Mouse (Mus musculus): ENCODE measurements at regions not wholly inside any gene's neighbourhood (a gene's known extent, or its start where the extent isn't known, plus 50 kb on each side); places are given as distances from the start of the nearest gene placed in this dataset.

DNA sequence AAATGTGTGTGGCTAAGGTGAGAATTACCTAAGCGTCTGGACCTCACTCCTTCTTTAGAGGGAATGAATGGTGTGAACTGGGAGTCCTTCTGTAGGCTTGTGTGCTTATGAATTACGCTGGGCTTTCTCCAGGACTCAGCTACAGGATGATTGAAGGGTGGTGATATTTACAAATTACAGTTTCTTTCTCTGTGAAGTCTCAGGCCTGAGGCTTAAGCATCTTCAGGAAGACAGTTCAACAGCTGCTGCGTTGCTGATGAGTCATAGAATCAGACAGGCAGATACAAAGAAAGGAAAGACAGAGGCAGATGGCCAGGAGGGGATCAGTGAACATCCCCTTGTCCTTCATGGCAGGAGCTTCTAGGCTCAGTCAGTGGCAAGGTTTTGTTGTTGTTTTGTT lies 227.3 kb downstream of the Pros1 start:
- in situ Hi-C loops (cut with MboI; ENCODE audit: low sequenced_read_pairs in 2 of 2, unreplicated experiment in 2 of 2) = no loop called here
- Histone ChIP-seq H3K9me3 (ENCODE audit: control insufficient read depth, insufficient read depth, low read depth, low read length) (no peaks in the 10 kb centered on the region), H3K27ac (ENCODE audit: insufficient read depth, low read depth, low read length, poor library complexity, severe bottlenecking) (no peak overlapping the region), H3K36me3 (ENCODE audit: control insufficient read depth, insufficient read depth, low read length, poor library complexity, severe bottlenecking) (no peaks in the 10 kb centered on the region), H3K4me1 (ENCODE audit: control insufficient read depth in 2 of 2, insufficient read depth in 2 of 2, low read length in 2 of 2, poor library complexity in 1 of 2) (no peaks in the 10 kb centered on the region), H3K4me3 (ENCODE audit: insufficient read depth in 1 of 2, low read depth in 1 of 2, low read length in 2 of 2, poor library complexity in 1 of 2, severe bottlenecking in 1 of 2) (no peak overlapping the region), H3K9ac (ENCODE audit: insufficient read depth, low read depth, low read length, poor library complexity, severe bottlenecking) (no peak overlapping the region)
- no peak for DNase-seq (ENCODE audit: low read depth, low spot score)
- TF ChIP-seq HCFC1 (IDR thresholded peaks at IDR 0.05; ENCODE audit: borderline replicate concordance, insufficient read depth, low read length) = no peak
- TF ChIP-seq CHD2 (IDR thresholded peaks at IDR 0.05; ENCODE audit: low read depth, low read length) = no peak
- TF ChIP-seq MAFK (IDR thresholded peaks at IDR 0.05; ENCODE audit: insufficient read depth, low read depth, low read length) = no peak
- TF ChIP-seq ZNF384 (IDR thresholded peaks at IDR 0.05; ENCODE audit: low read depth, low read length) = no peak
- no peak for TF ChIP-seq ZC3H11A (IDR thresholded peaks at IDR 0.05; ENCODE audit: borderline replicate concordance, low read depth, low read length)

GRCm38 (mm10) chr16:63083256-63083655 lies 229.1 kb downstream of the Pros1 start:
- no peak overlapping the region for H3K27ac ChIP-seq (ENCODE audit: insufficient read depth, low read depth, low read length, poor library complexity, severe bottlenecking)
- no peak overlapping the region for H3K4me3 ChIP-seq (ENCODE audit: insufficient read depth in 1 of 2, low read depth in 1 of 2, low read length in 2 of 2, poor library complexity in 1 of 2, severe bottlenecking in 1 of 2)
- no peaks in the 10 kb centered on the region for H3K9me3 ChIP-seq (ENCODE audit: control insufficient read depth, insufficient read depth, low read depth, low read length)
- DNase-seq (ENCODE audit: low read depth, low spot score) = no peak
- H3K4me1 ChIP-seq (ENCODE audit: control insufficient read depth in 2 of 2, insufficient read depth in 2 of 2, low read length in 2 of 2, poor library complexity in 1 of 2) = no peaks in the 10 kb centered on the region
- in situ Hi-C loops (cut with MboI; ENCODE audit: low sequenced_read_pairs in 2 of 2, unreplicated experiment in 2 of 2) = no loop called here
- TF ChIP-seq MAFK (IDR thresholded peaks at IDR 0.05; ENCODE audit: insufficient read depth, low read depth, low read length) (no peak), ZNF384 (IDR thresholded peaks at IDR 0.05; ENCODE audit: low read depth, low read length) (no peak), HCFC1 (IDR thresholded peaks at IDR 0.05; ENCODE audit: borderline replicate concordance, insufficient read depth, low read length) (no peak), CHD2 (IDR thresholded peaks at IDR 0.05; ENCODE audit: low read depth, low read length) (no peak), ZC3H11A (IDR thresholded peaks at IDR 0.05; ENCODE audit: borderline replicate concordance, low read depth, low read length) (no peak)
- H3K36me3 ChIP-seq (ENCODE audit: control insufficient read depth, insufficient read depth, low read length, poor library complexity, severe bottlenecking) = no peaks in the 10 kb centered on the region
- no peak overlapping the region for H3K9ac ChIP-seq (ENCODE audit: insufficient read depth, low read depth, low read length, poor library complexity, severe bottlenecking)

GRCm38 (mm10) chr16:63084021-63084756 lies 230.1 kb downstream of the Pros1 start:
- TF ChIP-seq MAFK (IDR thresholded peaks at IDR 0.05; ENCODE audit: insufficient read depth, low read depth, low read length) (no peak), HCFC1 (IDR thresholded peaks at IDR 0.05; ENCODE audit: borderline replicate concordance, insufficient read depth, low read length) (no peak)
- H3K27ac ChIP-seq (ENCODE audit: insufficient read depth, low read depth, low read length, poor library complexity, severe bottlenecking) = no peak overlapping the region

GRCm38 (mm10) chr16:63086086-63086796 lies 232.1 kb downstream of the Pros1 start:
- TF ChIP-seq MAFK (IDR thresholded peaks at IDR 0.05; ENCODE audit: insufficient read depth, low read depth, low read length) (no peak), ZC3H11A (IDR thresholded peaks at IDR 0.05; ENCODE audit: borderline replicate concordance, low read depth, low read length) (no peak), ZNF384 (IDR thresholded peaks at IDR 0.05; ENCODE audit: low read depth, low read length) (no peak), HCFC1 (IDR thresholded peaks at IDR 0.05; ENCODE audit: borderline replicate concordance, insufficient read depth, low read length) (no peak), CHD2 (IDR thresholded peaks at IDR 0.05; ENCODE audit: low read depth, low read length) (no peak)
- H3K4me3 ChIP-seq (ENCODE audit: insufficient read depth in 1 of 2, low read depth in 1 of 2, low read length in 2 of 2, poor library complexity in 1 of 2, severe bottlenecking in 1 of 2) = no peak overlapping the region
- in situ Hi-C loops (cut with MboI; ENCODE audit: low sequenced_read_pairs in 2 of 2, unreplicated experiment in 2 of 2) = no loop called here
- DNase-seq (ENCODE audit: low read depth, low spot score) = no peak
- H3K4me1 ChIP-seq (ENCODE audit: control insufficient read depth in 2 of 2, insufficient read depth in 2 of 2, low read length in 2 of 2, poor library complexity in 1 of 2) = no peaks in the 10 kb centered on the region
- no peak overlapping the region for H3K27ac ChIP-seq (ENCODE audit: insufficient read depth, low read depth, low read length, poor library complexity, severe bottlenecking)
- H3K9ac ChIP-seq (ENCODE audit: insufficient read depth, low read depth, low read length, poor library complexity, severe bottlenecking) = no peak overlapping the region
- no peaks in the 10 kb centered on the region for H3K9me3 ChIP-seq (ENCODE audit: control insufficient read depth, insufficient read depth, low read depth, low read length)
- no peaks in the 10 kb centered on the region for H3K36me3 ChIP-seq (ENCODE audit: control insufficient read depth, insufficient read depth, low read length, poor library complexity, severe bottlenecking)

More at GRCm38 (mm10) chr16:63084021-63084756, 230.1 kb downstream of the Pros1 start:
- no peaks in the 10 kb centered on the region for H3K9me3 ChIP-seq (ENCODE audit: control insufficient read depth, insufficient read depth, low read depth, low read length)
- H3K4me1 ChIP-seq (ENCODE audit: control insufficient read depth in 2 of 2, insufficient read depth in 2 of 2, low read length in 2 of 2, poor library complexity in 1 of 2) = no peaks in the 10 kb centered on the region
- H3K36me3 ChIP-seq (ENCODE audit: control insufficient read depth, insufficient read depth, low read length, poor library complexity, severe bottlenecking) = no peaks in the 10 kb centered on the region
- in situ Hi-C loops (cut with MboI; ENCODE audit: low sequenced_read_pairs in 2 of 2, unreplicated experiment in 2 of 2) = no loop called here
- DNase-seq (ENCODE audit: low read depth, low spot score) = no peak
- no peak overlapping the region for H3K9ac ChIP-seq (ENCODE audit: insufficient read depth, low read depth, low read length, poor library complexity, severe bottlenecking)
- no peak overlapping the region for H3K4me3 ChIP-seq (ENCODE audit: insufficient read depth in 1 of 2, low read depth in 1 of 2, low read length in 2 of 2, poor library complexity in 1 of 2, severe bottlenecking in 1 of 2)
